Mouse (Mus musculus): ENCODE results near the gene Elf1.

- TF ChIP-seq CTCF (IDR thresholded peaks at IDR 0.05; ENCODE audit: low read depth, low read length) = no peak
- no peak for TF ChIP-seq POLR2A (IDR thresholded peaks at IDR 0.05; ENCODE audit: borderline replicate concordance, low read depth, low read length)
These were observed 110.6 kb downstream of the Elf1 start for GRCm38 (mm10) chr14:79591611-79592010.
